Mouse (Mus musculus) midbrain, embryonic 12.5 days (tissue): ENCODE measurements around the gene Galnt14. TPM values are rescaled to one million over a fixed set of nuclear protein-coding genes. Genes with fewer than 3 reads are reported as not detected.

Experiments used
- ATAC-seq: fragments of 200-750 bp; cut with Nextera tagmentation; 2 replicates; pipeline ENCODE4 v1.8.0; 2017; ENCODE audit warnings: low read depth, moderate TSS enrichment, moderate library complexity; ENCODE audit not compliant: low FRiP score
- H3K27ac ChIP-seq: fragments of 300-500 bp; sonication (generic); replicated peaks from 2 replicates; pipeline ENCODE4 v1.5.1; 2016; ENCODE audit warnings: mild to moderate bottlenecking
- H3K27me3 ChIP-seq: fragments of 300-500 bp; sonication (generic); 2 replicates; pipeline ENCODE4 v1.6.1; 2016; ENCODE audit warnings: mild to moderate bottlenecking
- H3K36me3 ChIP-seq: fragments of 300-500 bp; sonication (generic); 2 replicates; pipeline ENCODE4 v1.6.1; 2016
- H3K4me1 ChIP-seq: fragments of 300-500 bp; sonication (generic); 2 replicates; pipeline ENCODE4 v1.6.1; 2016
- H3K4me2 ChIP-seq: fragments of 300-500 bp; sonication (generic); replicated peaks from 2 replicates; pipeline ENCODE4 v1.6.1; 2016; ENCODE audit warnings: mild to moderate bottlenecking, moderate library complexity
- H3K4me3 ChIP-seq: fragments of 300-500 bp; sonication (generic); 2 replicates; pipeline ENCODE4 v1.5.1; 2016; ENCODE audit warnings: mild to moderate bottlenecking
- H3K9ac ChIP-seq: fragments of 300-500 bp; sonication (generic); replicated peaks from 2 replicates; pipeline ENCODE4 v1.6.1; 2016; ENCODE audit warnings: mild to moderate bottlenecking, moderate library complexity
- H3K9me3 ChIP-seq: fragments of 300-500 bp; sonication (generic); 2 replicates; pipeline ENCODE4 v1.6.1; 2016; ENCODE audit warnings: mild to moderate bottlenecking
- WGBS: fragments of 180-500 bp; shearing (Covaris S2); methylation state at CpG from one replicate; pipeline ENCODE4 v1.1.7; 2016; 5-methylcytosine and 5-hydroxymethylcytosine counted together
- polyA plus RNA-seq: library from polyadenylated mRNA; unstranded; fragments of >200 nt; fragmentation: Nextera tagmentation; extraction: Ambion mirVana; gene quantifications from 2 replicates; pipeline ENCODE4 v1.2.1, GENCODE M21; 2016

Gene Galnt14
- polyA plus RNA-seq, 1 experiment from 2014 or later: 6.8 TPM

DNA sequence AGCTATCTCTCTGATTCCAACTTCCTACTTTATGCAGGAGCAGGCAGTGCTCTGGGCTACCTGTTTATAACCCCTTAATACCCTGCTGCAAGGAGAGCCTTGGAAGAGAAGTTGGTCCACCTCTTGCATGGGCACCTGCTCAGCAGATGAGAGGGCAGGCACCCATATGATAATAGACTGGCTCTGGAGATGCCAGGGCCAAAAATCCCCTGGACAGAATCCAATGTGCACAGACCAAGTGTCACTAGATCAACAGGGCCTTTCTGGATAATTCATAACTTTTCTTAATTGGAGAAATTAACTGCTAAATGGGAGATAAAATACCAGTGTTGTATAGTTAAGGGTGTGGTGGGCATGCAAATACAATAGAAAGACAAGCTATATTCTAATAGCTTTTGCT, 6.7 kb downstream of the Galnt14 start:
- H3K4me3 ChIP-seq: no peak overlapping the region
- H3K9ac ChIP-seq: no peak overlapping the region
- no peak overlapping the region for H3K4me2 ChIP-seq
- H3K9me3 ChIP-seq: no peaks in the 10 kb centered on the region
- no peak for ATAC-seq
- H3K36me3 ChIP-seq: no peaks in the 10 kb centered on the region
- H3K27ac ChIP-seq: no peak overlapping the region
- peaks cover 5% of the 10 kb centered on the region for H3K27me3 ChIP-seq
- H3K4me1 ChIP-seq: peaks cover 21% of the 10 kb centered on the region

DNA sequence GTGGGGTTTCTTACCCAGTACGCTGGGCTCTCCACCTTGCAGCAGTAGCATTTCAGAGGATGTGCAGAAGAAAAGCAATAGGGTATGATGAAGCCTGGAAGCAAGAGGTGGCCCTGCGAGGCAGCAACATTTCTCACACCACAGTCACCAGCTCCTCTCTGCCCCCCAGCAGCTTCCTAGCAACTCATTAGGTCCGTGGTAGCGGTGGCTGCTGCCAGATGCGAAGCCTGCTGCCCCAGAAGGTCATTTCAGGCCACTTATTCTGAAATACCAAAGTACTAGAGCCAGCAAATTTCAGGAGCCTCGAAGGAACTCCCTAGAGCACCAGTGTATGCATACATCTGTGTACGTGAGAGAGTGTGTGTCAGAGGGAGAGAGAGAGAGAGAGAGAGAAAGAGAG, 9.2 kb downstream of the Galnt14 start:
- Histone ChIP-seq H3K27me3 (no peaks in the 10 kb centered on the region), H3K36me3 (no peaks in the 10 kb centered on the region), H3K9me3 (no peaks in the 10 kb centered on the region), H3K4me3 (no peak overlapping the region), H3K4me2 (no peak overlapping the region), H3K9ac (no peak overlapping the region), H3K4me1 (peaks cover 24% of the 10 kb centered on the region), H3K27ac (peak overlapping the region; percentile 73)
- 0 out of 2 replicates have a peak, but pooled peaks have one; percentile 25 for ATAC-seq
- 32% methylated on average over 7 of the region's 7 CpGs for WGBS

DNA sequence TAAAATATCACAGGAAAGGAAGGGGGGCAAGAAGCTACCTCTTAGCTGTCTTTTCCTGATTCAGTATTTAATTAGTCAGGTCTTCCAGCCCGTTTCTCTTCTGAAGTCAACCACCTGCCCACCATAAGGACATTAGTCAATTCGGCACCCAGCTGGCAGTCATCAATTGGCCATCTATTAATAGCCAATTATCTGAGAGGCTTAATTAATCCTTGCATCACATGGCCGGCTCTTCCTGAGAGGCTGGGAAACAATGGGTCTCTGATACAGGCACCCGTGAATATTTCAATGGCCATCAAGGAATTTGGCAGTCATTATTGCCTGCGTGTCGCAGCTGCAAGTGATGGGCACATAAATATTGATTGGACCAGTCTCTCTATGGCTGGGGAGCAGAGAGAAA, 10.4 kb downstream of the Galnt14 start:
- Histone ChIP-seq H3K27ac (peak overlapping the region; percentile 73; the same call in 1 of the 2 replicates), H3K4me1 (peaks cover 24% of the 10 kb centered on the region)
- peak; percentile 57; the same call in 1 of the 2 replicates for ATAC-seq

DNA sequence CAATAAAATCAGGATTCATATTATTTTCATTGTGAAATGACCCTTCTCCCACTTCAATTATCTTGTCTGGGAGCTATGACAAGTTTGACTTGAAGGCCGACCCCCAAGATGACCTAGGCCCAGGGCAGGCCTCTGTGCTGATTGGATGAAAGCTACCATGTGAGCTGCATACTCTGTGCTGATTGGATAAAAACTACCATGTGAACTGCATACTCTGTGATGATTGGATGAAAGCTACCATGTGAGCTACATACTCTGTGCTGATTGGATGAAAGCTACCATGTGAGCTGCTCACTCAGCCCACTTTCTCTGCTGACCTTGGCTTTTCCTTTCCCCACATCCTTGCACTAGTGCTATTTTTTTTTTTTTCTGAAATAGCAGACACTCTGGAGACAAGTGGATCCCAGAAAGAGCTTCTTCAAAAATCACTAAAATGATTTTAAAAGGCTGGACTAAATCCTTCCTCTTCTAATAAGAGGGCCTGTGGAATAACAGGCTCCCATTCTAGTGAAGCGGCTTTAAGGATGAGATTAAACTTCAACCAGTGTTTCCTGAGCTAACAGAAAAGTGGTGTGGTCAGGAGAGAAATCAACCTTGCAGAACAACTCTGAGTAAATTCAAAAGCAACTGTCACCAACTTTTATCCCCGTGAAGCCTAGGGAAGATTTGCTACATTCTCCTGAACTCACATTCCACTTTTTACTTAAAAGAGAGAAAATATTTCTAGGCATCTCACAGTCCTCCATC, 15.9 kb downstream of the Galnt14 start:
- H3K4me3 ChIP-seq: no peak overlapping the region
- ATAC-seq: no peak
- H3K36me3 ChIP-seq: no peaks in the 10 kb centered on the region
- 87% methylated on average over 3 of the region's 3 CpGs for WGBS
- no peak overlapping the region for H3K9ac ChIP-seq
- H3K4me2 ChIP-seq: no peak overlapping the region
- H3K4me1 ChIP-seq: peaks cover 3% of the 10 kb centered on the region; the same call in 1 of the 2 replicates
- H3K9me3 ChIP-seq: no peaks in the 10 kb centered on the region
- no peaks in the 10 kb centered on the region for H3K27me3 ChIP-seq
- no peak overlapping the region for H3K27ac ChIP-seq

More for the DNA sequence above, 10.4 kb downstream of the Galnt14 start:
- no peaks in the 10 kb centered on the region for H3K27me3 ChIP-seq
- H3K4me2 ChIP-seq: no peak overlapping the region
- H3K9me3 ChIP-seq: no peaks in the 10 kb centered on the region
- WGBS: 40% methylated on average over 6 of the region's 6 CpGs
- no peak overlapping the region for H3K9ac ChIP-seq
- no peak overlapping the region for H3K4me3 ChIP-seq
- H3K36me3 ChIP-seq: no peaks in the 10 kb centered on the region

DNA sequence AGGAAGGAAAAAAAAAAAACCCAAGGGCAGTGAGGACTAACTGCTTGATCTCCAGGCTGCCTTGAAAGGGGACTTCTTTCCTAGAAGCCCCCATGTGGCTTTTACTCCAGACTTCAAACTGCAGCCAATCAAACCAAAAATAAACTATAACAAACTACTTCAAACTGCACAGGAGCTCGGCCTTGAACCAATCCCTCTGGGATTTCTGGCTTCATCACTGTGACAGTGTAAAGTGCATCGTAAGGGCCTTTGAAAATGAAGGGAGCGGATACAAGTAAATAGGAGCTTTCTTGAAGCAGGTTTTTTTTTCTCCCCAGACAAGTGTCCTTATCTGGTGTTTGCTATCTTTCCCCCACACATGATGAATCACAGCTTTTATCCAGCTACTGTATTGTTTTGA, 22.0 kb downstream of the Galnt14 start:
- no peak for ATAC-seq
- H3K9ac ChIP-seq: no peak overlapping the region
- H3K4me2 ChIP-seq: no peak overlapping the region
- no peak overlapping the region for H3K4me3 ChIP-seq
- H3K36me3 ChIP-seq: no peaks in the 10 kb centered on the region
- 67% methylated on average over 3 of the region's 3 CpGs for WGBS
- no peak overlapping the region for H3K27ac ChIP-seq
- no peaks in the 10 kb centered on the region for H3K9me3 ChIP-seq
- H3K27me3 ChIP-seq: no peaks in the 10 kb centered on the region
- H3K4me1 ChIP-seq: no peaks in the 10 kb centered on the region

DNA sequence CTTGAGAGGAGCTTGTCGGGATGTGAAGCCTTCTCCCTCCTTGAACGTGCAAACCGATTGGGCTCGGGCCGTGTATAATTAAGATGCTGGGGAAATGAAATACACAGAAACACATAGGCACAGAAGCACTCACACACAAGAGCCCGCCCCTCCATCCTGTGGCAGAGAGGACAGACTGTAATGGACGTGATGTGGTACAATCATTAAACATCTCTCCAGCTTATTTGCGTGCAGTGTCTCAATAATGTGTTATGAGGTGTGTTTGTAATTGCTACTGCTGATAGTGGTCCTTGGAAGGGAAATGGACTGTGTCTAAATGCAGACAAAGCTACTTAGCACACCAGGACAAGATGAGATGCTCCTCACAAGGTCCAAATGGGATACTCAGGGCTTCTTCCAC, 24.0 kb downstream of the Galnt14 start:
- no peak for ATAC-seq
- Histone ChIP-seq H3K4me3 (no peak overlapping the region), H3K4me1 (no peaks in the 10 kb centered on the region), H3K9me3 (no peaks in the 10 kb centered on the region), H3K36me3 (no peaks in the 10 kb centered on the region), H3K4me2 (no peak overlapping the region), H3K27me3 (no peaks in the 10 kb centered on the region), H3K27ac (no peak overlapping the region), H3K9ac (no peak overlapping the region)
- 84% methylated on average over 8 of the region's 8 CpGs for WGBS

DNA sequence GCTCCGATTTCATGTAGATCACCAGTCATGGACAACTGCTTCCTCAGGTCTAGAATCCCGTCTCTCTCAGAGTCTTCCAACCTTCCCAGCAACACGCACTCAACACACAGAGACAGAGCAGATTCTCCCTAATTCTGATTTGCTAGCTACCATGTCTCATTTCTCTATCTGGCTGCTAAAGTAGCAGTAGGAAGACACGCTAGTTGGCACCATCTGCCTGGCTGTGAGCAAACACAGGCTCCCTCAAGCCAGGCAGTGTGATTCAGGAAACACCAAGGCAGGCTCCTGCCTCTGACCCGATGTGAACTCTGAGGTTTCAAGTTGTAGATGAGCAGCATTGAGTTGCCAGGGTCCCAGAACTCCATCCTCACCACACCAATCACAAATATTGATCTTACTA, 25.5 kb downstream of the Galnt14 start:
- Histone ChIP-seq H3K9ac (no peak overlapping the region), H3K27ac (no peak overlapping the region), H3K36me3 (no peaks in the 10 kb centered on the region), H3K27me3 (no peaks in the 10 kb centered on the region), H3K9me3 (no peaks in the 10 kb centered on the region), H3K4me2 (no peak overlapping the region), H3K4me1 (no peaks in the 10 kb centered on the region), H3K4me3 (no peak overlapping the region)
- 83% methylated on average over 5 of the region's 5 CpGs for WGBS
- no peak for ATAC-seq

DNA sequence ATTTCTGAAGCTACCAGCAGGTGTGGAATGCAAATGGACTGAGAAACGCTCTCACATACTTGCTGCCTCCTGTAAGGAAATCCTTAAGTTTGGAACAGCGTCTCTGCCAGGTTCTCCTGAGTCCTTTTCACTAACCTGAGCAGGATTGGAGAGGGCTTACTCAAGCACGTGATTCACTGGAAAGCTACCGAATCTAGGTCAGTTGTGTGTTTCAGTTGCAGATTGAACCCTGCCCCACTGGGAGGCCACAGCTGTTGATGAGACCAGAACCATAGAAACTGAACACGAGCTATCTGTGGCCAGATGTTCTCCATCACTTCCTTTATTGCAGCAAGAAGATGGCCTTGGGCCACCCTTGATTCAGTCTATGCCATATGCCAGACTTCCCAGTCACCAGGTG, 38.3 kb downstream of the Galnt14 start:
- no peaks in the 10 kb centered on the region for H3K4me1 ChIP-seq
- no peak overlapping the region for H3K9ac ChIP-seq
- no peak overlapping the region for H3K4me3 ChIP-seq
- H3K9me3 ChIP-seq: no peaks in the 10 kb centered on the region
- 79% methylated on average over 5 of the region's 5 CpGs for WGBS
- no peak overlapping the region for H3K4me2 ChIP-seq
- no peaks in the 10 kb centered on the region for H3K36me3 ChIP-seq
- no peak overlapping the region for H3K27ac ChIP-seq
- no peak for ATAC-seq
- H3K27me3 ChIP-seq: no peaks in the 10 kb centered on the region

DNA sequence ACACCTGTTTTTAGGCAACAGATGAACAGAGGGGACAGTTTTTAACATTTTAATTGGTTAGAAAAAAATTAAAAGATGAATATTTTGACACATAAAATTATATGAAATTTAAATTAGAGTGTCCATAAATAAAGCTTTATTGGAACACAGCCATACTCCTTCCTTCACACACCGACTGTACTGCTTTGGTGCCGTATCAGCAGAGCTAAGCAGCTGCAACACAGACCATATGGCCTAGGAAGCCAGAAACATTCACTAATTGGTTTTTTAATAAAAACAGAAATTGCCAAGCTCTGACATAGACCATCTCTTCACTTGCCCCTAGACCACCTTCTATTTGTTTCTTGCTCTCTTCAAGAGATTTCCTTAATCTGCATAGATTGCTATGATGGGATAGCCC, 40.2 kb downstream of the Galnt14 start:
- 91% methylated on average over 2 of the region's 2 CpGs for WGBS
- no peak for ATAC-seq
- H3K27me3 ChIP-seq: no peaks in the 10 kb centered on the region
- H3K36me3 ChIP-seq: no peaks in the 10 kb centered on the region
- no peak overlapping the region for H3K4me2 ChIP-seq
- H3K9ac ChIP-seq: no peak overlapping the region
- H3K27ac ChIP-seq: no peak overlapping the region
- H3K9me3 ChIP-seq: no peaks in the 10 kb centered on the region
- no peak overlapping the region for H3K4me3 ChIP-seq
- no peaks in the 10 kb centered on the region for H3K4me1 ChIP-seq

DNA sequence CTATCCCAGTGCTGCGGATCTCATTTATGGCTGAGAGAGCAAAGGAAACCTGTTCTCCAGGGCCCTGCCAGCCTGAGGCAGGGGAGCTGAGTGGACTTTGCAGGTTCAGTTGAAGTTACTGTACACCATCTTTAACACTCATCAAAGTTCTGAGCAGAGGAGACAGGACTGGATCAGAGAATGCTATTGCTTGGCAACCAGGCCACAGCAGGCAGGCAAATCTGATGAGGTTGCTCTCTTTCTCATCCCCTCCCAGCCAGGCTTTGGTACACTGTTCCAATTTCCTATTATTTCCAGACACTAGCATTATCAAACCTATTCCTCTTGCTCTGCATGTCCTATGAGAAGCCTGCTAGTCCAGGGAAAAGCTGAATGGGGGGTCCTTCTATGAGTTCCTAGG, 41.3 kb downstream of the Galnt14 start:
- Histone ChIP-seq H3K36me3 (no peaks in the 10 kb centered on the region), H3K4me3 (no peak overlapping the region), H3K9ac (no peak overlapping the region), H3K4me2 (no peak overlapping the region), H3K27me3 (no peaks in the 10 kb centered on the region), H3K4me1 (no peaks in the 10 kb centered on the region), H3K27ac (no peak overlapping the region), H3K9me3 (no peaks in the 10 kb centered on the region)
- 88% methylated on average over 1 of the region's 1 CpGs for WGBS
- no peak for ATAC-seq

DNA sequence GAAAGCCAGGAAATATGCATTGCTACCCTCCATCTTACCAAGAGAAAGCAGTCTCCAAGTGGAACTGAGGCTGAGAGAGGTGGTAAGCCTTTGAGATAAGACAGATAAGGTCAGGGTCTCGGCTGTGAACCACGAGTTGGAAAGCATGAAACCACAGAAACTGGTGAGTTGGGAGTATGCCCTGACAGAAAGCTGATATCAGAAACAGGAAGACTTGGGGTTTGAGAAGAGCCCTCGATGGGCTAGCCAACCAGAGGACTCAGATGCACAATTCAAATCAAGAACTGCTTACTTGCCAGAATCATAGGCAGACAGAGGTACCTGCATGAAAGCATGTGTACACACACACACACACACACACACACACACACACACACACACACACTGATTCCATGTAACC, 47.0 kb downstream of the Galnt14 start:
- WGBS: 79% methylated on average over 3 of the region's 3 CpGs
- no peaks in the 10 kb centered on the region for H3K36me3 ChIP-seq
- H3K4me1 ChIP-seq: 0 out of 2 replicates have a peak, but pooled peaks cover 4% of the 10 kb centered on the region
- no peak overlapping the region for H3K4me2 ChIP-seq
- no peaks in the 10 kb centered on the region for H3K9me3 ChIP-seq
- H3K9ac ChIP-seq: no peak overlapping the region
- H3K4me3 ChIP-seq: no peak overlapping the region
- no peak overlapping the region for H3K27ac ChIP-seq
- no peak for ATAC-seq
- no peaks in the 10 kb centered on the region for H3K27me3 ChIP-seq

DNA sequence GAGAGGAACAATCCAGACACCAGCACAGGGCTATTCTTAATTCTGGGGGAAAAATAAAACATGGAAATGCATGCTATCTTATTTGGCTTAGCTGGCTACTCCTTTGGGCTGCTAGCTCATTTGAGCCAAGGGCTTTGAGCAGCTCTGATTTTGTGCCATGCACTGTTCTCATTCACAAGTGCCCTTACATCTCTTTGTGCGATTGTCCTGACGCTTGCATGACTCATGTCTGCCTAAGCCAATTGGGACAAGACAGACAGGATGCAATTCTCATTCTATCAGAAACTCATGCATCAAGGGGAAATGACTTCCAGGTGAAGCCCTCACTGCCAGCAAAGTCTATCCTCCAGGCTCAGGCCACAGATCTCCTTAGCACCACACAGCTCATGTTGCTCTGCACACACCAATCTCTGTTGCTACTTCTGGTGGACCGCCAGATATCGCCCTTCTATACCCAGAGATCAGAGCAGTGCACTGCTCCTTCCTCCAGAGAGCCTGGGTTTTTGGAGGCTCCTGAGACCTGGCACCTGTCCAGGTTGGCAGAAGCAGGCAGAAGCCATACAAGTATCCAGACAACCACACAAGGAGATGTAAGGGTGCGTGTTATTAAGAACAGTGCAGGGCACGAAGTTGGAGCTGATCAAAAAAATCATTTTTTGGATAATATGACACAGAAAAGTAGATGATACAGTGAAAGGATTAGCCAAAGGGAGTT, 51.4 kb downstream of the Galnt14 start:
- no peak for ATAC-seq
- H3K4me3 ChIP-seq: no peak overlapping the region
- no peaks in the 10 kb centered on the region for H3K27me3 ChIP-seq
- 0 out of 2 replicates have a peak, but pooled peaks cover 4% of the 10 kb centered on the region for H3K4me1 ChIP-seq
- H3K36me3 ChIP-seq: no peaks in the 10 kb centered on the region
- 94% methylated on average over 6 of the region's 6 CpGs for WGBS
- H3K9me3 ChIP-seq: no peaks in the 10 kb centered on the region
- no peak overlapping the region for H3K4me2 ChIP-seq
- no peak overlapping the region for H3K9ac ChIP-seq
- no peak overlapping the region for H3K27ac ChIP-seq
